Comparison of ENCODE assay signal across 8 mouse cellular contexts in the genomic region with DNA sequence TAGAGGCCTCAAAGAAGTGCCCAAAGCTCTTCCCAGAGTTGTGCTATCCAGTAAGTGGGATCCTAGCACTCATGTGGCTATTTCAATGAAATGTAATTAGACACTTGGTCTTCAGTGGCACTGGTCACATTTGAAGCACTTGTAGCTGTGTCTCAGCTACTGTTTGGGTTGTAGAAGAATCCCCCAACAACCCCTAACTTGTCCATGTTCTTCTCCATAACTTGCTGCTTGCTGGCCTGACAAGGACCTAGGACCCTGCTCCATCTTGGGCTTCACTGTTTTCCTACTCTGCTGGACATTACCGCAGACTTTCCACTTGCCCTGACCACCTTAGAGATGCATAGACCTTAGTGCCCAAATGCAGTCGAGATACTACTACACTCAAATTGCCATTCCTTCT. TPM values are rescaled to one million over a fixed set of nuclear protein-coding genes. Genes with fewer than 3 reads are reported as not detected.
DNase-seq lines count a peak whose midpoint lies in the region; ATAC-seq and TF ChIP-seq lines count a peak whose summit lies in the region.

No protein-coding gene starts in this region.

- H3K9ac ChIP-seq in heart, embryonic 15.5 days: peak overlapping the region; percentile 84
- peak overlapping the region; percentile 91 for H3K9ac ChIP-seq in forebrain, embryonic 16.5 days (replicated peaks; ENCODE audit: low read depth, low read length)
- peak overlapping the region; percentile 84 for H3K9ac ChIP-seq in liver, postnatal 0 days (replicated peaks)

- no peak for TF ChIP-seq CTCF in G1E (IDR thresholded peaks at IDR 0.05; ENCODE audit: low read depth, low read length)
- TF ChIP-seq CTCF in liver, postnatal 0 days (IDR thresholded peaks at IDR 0.05; ENCODE audit: low read depth): no peak

- H3K4me2 ChIP-seq in heart, embryonic 15.5 days: peak overlapping the region; percentile 82
- H3K4me2 ChIP-seq in forebrain, embryonic 16.5 days (ENCODE audit: low read length): peak overlapping the region; percentile 93
- peak overlapping the region; percentile 77 for H3K4me2 ChIP-seq in liver, postnatal 0 days (ENCODE audit: low read depth, low read length)

- WGBS in heart, embryonic 15.5 days: 45% methylated on average over 2 of the region's 2 CpGs
- WGBS in forebrain, embryonic 16.5 days: 63% methylated on average over 2 of the region's 2 CpGs
- 38% methylated on average over 2 of the region's 2 CpGs for whole genome bisulfite sequencing in liver, postnatal 0 days (ENCODE audit: insufficient replicate concordance)

- H3K27ac ChIP-seq in heart, embryonic 15.5 days: peak overlapping the region; percentile 99
- H3K27ac ChIP-seq in forebrain, embryonic 16.5 days (ENCODE audit: low read length): no peak overlapping the region
- peak overlapping the region; percentile 99 for H3K27ac ChIP-seq in liver, postnatal 0 days (ENCODE audit: low read depth)

- DNase-seq in heart, adult 18-20 months: no peak
- DNase-seq in G1E (ENCODE audit: low spot score): no peak
- DNase-seq in liver, postnatal 0 days: no peak
- no peak for DNase-seq in thymus, postnatal 36 days
- DNase-seq in adrenal gland, postnatal 25 days: no peak
- no peak for DNase-seq in layer of hippocampus, adult 9-10 months (ENCODE audit: low spot score)

- no peak for ATAC-seq in heart, embryonic 15.5 days (replicated peaks; ENCODE audit: insufficient number of reproducible peaks, insufficient read depth, low FRiP score, low read depth)
- ATAC-seq in G1E (ENCODE audit: extremely low read depth, insufficient number of reproducible peaks, low FRiP score, poor library complexity, severe bottlenecking): no peak
- ATAC-seq in forebrain, embryonic 16.5 days: no peak
- no peak for ATAC-seq in liver, postnatal 0 days

- TF ChIP-seq EP300 in liver, postnatal 0 days (IDR thresholded peaks at IDR 0.05; ENCODE audit: low read depth): no peak

- H3K27me3 ChIP-seq in heart, embryonic 15.5 days: no peaks in the 10 kb centered on the region
- H3K27me3 ChIP-seq in G1E (ENCODE audit: insufficient read depth, low read length): no peaks in the 10 kb centered on the region
- no peaks in the 10 kb centered on the region for H3K27me3 ChIP-seq in forebrain, embryonic 16.5 days (replicated peaks; ENCODE audit: control insufficient read depth, insufficient read depth, low read length)
- no peaks in the 10 kb centered on the region for H3K27me3 ChIP-seq in liver, postnatal 0 days (ENCODE audit: insufficient read depth, low read length)

- no peaks in the 10 kb centered on the region for H3K9me3 ChIP-seq in heart, embryonic 15.5 days (replicated peaks)
- 0 out of 2 replicates have a peak, but pooled peaks cover 2% of the 10 kb centered on the region for H3K9me3 ChIP-seq in G1E (replicated peaks)
- no peaks in the 10 kb centered on the region for H3K9me3 ChIP-seq in forebrain, embryonic 16.5 days (ENCODE audit: control insufficient read depth, low read length)
- H3K9me3 ChIP-seq in liver, postnatal 0 days (ENCODE audit: low read length): no peaks in the 10 kb centered on the region

- H3K36me3 ChIP-seq in heart, embryonic 15.5 days: no peaks in the 10 kb centered on the region
- H3K36me3 ChIP-seq in G1E (replicated peaks): peaks cover 27% of the 10 kb centered on the region
- no peaks in the 10 kb centered on the region for H3K36me3 ChIP-seq in forebrain, embryonic 16.5 days (ENCODE audit: control insufficient read depth, insufficient read depth)
- H3K36me3 ChIP-seq in liver, postnatal 0 days (replicated peaks; ENCODE audit: insufficient read depth, low read length): no peaks in the 10 kb centered on the region

- H3K4me1 ChIP-seq in heart, embryonic 15.5 days (replicated peaks): peaks cover 14% of the 10 kb centered on the region
- peaks cover 31% of the 10 kb centered on the region for H3K4me1 ChIP-seq in G1E (ENCODE audit: insufficient read depth, low read depth, low read length)
- peaks cover 20% of the 10 kb centered on the region for H3K4me1 ChIP-seq in forebrain, embryonic 16.5 days (replicated peaks; ENCODE audit: control insufficient read depth, insufficient read depth, low read length)
- peaks cover 18% of the 10 kb centered on the region for H3K4me1 ChIP-seq in liver, postnatal 0 days (ENCODE audit: insufficient read depth)

- peak overlapping the region; percentile 76 for H3K4me3 ChIP-seq in heart, embryonic 15.5 days
- peak overlapping the region; percentile 85 for H3K4me3 ChIP-seq in G1E (ENCODE audit: low read depth, low read length)
- H3K4me3 ChIP-seq in forebrain, embryonic 16.5 days (replicated peaks; ENCODE audit: low read length): peak overlapping the region; percentile 74; the same call in 1 of the 2 replicates
- H3K4me3 ChIP-seq in liver, postnatal 0 days (ENCODE audit: low read depth, low read length): peak overlapping the region; percentile 78

RNA-seq across cellular contexts. Expression of gene Zfp62, which starts 1.0 kb away (rescaled TPM):
- polyA plus RNA-seq in heart, embryonic 15.5 days (2015; fragmentation: Nextera tagmentation; extraction: Ambion mirVana): 24.2 and 26.6 TPM in 2 replicates
- total RNA-seq in heart, adult 18-20 months (2021): 10 to 100 TPM; 27.6 to 32.6 TPM
- total RNA-seq in G1E (2014; fragmentation: Nextera tagmentation) (143 and 160 TPM in 2 replicates), G1E (2017) (72.7 and 78.2 TPM in 2 replicates)
- polyA plus RNA-seq in G1E (2012): 6.5 and 13.3 TPM in 2 replicates
- 59.1 and 64.9 TPM in 2 replicates for polyA plus RNA-seq in forebrain, embryonic 16.5 days (2015; fragmentation: Nextera tagmentation; extraction: Ambion mirVana)
- 8.6 and 8.8 TPM in 2 replicates for polyA plus RNA-seq in liver, postnatal 0 days (2015; fragmentation: Nextera tagmentation; extraction: Ambion mirVana)
- 36.2 and 38.8 TPM in 2 replicates for total RNA-seq in adrenal gland, postnatal 25 days (2021)

RNA-seq across cellular contexts. Expression of gene Btnl9, which starts 15.1 kb away (rescaled TPM):
- 4.4 and 6.1 TPM in 2 replicates for polyA plus RNA-seq in heart, embryonic 15.5 days (2015; fragmentation: Nextera tagmentation; extraction: Ambion mirVana)
- total RNA-seq in heart, adult 18-20 months (2021): 10 to 100 TPM; 22.3 to 25.3 TPM
- total RNA-seq in G1E (2014; fragmentation: Nextera tagmentation): not detected in 2 replicates
- 0.17 and 0.22 TPM in 2 replicates for total RNA-seq in G1E (2017)
- not detected in 2 replicates for polyA plus RNA-seq in G1E (2012)
- polyA plus RNA-seq in forebrain, embryonic 16.5 days (2015; fragmentation: Nextera tagmentation; extraction: Ambion mirVana): not detected in 2 replicates
- polyA plus RNA-seq in liver, postnatal 0 days (2015; fragmentation: Nextera tagmentation; extraction: Ambion mirVana): 1.6 and 1.9 TPM in 2 replicates
- total RNA-seq in adrenal gland, postnatal 25 days (2021): 23.7 and 26.6 TPM in 2 replicates

RNA-seq across cellular contexts. Expression of gene Mgat1, which starts 41.9 kb away (rescaled TPM):
- 41.7 and 54.8 TPM in 2 replicates for polyA plus RNA-seq in heart, embryonic 15.5 days (2015; fragmentation: Nextera tagmentation; extraction: Ambion mirVana)
- 10 to 100 TPM; 67.1 TPM for total RNA-seq in heart, adult 18-20 months (2021)
- 18.2 and 20.0 TPM in 2 replicates for total RNA-seq in G1E (2014; fragmentation: Nextera tagmentation)
- 26.1 and 28.9 TPM in 2 replicates for total RNA-seq in G1E (2017)
- 34.8 and 36.9 TPM in 2 replicates for polyA plus RNA-seq in G1E (2012)
- polyA plus RNA-seq in forebrain, embryonic 16.5 days (2015; fragmentation: Nextera tagmentation; extraction: Ambion mirVana): 28.0 and 31.8 TPM in 2 replicates
- polyA plus RNA-seq in liver, postnatal 0 days (2015; fragmentation: Nextera tagmentation; extraction: Ambion mirVana): 56.3 and 58.2 TPM in 2 replicates
- total RNA-seq in adrenal gland, postnatal 25 days (2021): 94.2 and 116 TPM in 2 replicates

RNA-seq across cellular contexts. Expression of gene Olfr1394, which starts 47.9 kb away (rescaled TPM):
- polyA plus RNA-seq in heart, embryonic 15.5 days (2015; fragmentation: Nextera tagmentation; extraction: Ambion mirVana): not detected in 2 replicates
- total RNA-seq in heart, adult 18-20 months (2021): not detected
- total RNA-seq in G1E (2014; fragmentation: Nextera tagmentation): not detected in 2 replicates
- total RNA-seq in G1E (2017): 0.16 and 0.17 TPM in 2 replicates
- not detected in 2 replicates for polyA plus RNA-seq in G1E (2012)
- polyA plus RNA-seq in forebrain, embryonic 16.5 days (2015; fragmentation: Nextera tagmentation; extraction: Ambion mirVana): not detected in 2 replicates
- not detected in 2 replicates for polyA plus RNA-seq in liver, postnatal 0 days (2015; fragmentation: Nextera tagmentation; extraction: Ambion mirVana)
- total RNA-seq in adrenal gland, postnatal 25 days (2021): not detected in 2 replicates

RNA-seq across cellular contexts. Expression of gene Olfr1395, which starts 60.0 kb away (rescaled TPM):
- polyA plus RNA-seq in heart, embryonic 15.5 days (2015; fragmentation: Nextera tagmentation; extraction: Ambion mirVana): not detected in 2 replicates
- not detected for total RNA-seq in heart, adult 18-20 months (2021)
- not detected in 2 replicates for total RNA-seq in G1E (2014; fragmentation: Nextera tagmentation)
- 0.06 and 0.16 TPM in 2 replicates for total RNA-seq in G1E (2017)
- not detected in 2 replicates for polyA plus RNA-seq in G1E (2012)
- not detected in 2 replicates for polyA plus RNA-seq in forebrain, embryonic 16.5 days (2015; fragmentation: Nextera tagmentation; extraction: Ambion mirVana)
- not detected in 2 replicates for polyA plus RNA-seq in liver, postnatal 0 days (2015; fragmentation: Nextera tagmentation; extraction: Ambion mirVana)
- total RNA-seq in adrenal gland, postnatal 25 days (2021): not detected in 2 replicates
